Mouse (Mus musculus) induced T-regulatory cell, adult 2 months (primary cell): Measurements from ENCODE around the gene Arhgef10l.
"Not testable (repeated sequence)": the region's sequence is repeated elsewhere in the genome, so short reads cannot be mapped to it uniquely, and the experiment has no call there.

Source experiments
- DNase-seq: peaks from one replicate; pipeline ENCODE4 v3.0.0-alpha.2; 2012; ENCODE audit warnings: low read depth

The Arhgef10l gene

GRCm38 (mm10) chr4:140569394-140569793, 96.4 kb downstream of the Arhgef10l start:
- no peak for DNase-seq

DNA sequence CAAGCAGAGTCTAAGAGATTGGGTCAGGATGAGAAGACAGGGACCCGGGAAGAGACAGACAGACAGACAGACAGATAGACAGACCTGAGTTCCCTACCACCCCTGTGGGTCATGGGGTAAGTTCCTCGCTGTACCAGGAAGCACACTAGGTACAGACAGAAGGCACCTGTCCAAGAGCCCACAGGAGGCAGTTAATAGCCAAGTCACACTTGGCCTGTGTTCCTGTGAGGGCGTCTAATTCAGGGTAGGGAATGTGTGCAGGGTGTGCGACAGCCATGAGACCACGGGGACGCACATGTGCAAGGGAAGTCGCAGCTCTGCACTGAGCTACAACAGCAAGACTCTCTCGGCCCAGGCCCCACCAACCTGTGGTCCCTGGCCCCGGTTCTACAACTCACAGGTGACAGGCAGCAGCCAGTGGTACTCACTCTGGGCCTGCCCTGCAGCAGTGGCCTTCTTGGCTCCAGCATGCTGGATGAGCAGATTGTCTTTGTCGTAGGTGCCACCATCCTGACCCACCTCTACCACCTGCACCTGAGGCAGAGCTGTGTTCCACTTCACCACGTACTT, 97.8 kb downstream of the Arhgef10l start:
- no peak for DNase-seq

DNA sequence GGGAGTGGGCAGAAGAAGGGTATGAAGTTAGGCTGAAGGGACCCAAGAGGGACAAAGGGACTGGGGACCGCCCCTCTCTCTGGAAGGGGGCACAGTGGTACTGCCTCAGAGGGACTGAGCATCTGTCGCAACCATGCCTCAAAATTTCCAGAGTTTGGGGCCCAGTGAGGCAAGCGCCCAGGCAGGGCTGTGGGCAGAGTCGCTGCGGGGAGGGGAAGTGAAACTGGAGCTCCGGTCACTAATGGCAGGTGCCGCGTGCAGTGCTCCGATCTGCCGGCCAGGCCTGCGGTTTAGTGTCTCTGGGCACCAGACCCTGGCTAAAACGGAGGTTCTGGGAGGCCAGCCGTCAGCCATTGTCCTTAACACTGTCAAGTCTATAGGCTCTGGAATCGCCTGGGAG, 99.0 kb downstream of the Arhgef10l start:
- no peak for DNase-seq

DNA sequence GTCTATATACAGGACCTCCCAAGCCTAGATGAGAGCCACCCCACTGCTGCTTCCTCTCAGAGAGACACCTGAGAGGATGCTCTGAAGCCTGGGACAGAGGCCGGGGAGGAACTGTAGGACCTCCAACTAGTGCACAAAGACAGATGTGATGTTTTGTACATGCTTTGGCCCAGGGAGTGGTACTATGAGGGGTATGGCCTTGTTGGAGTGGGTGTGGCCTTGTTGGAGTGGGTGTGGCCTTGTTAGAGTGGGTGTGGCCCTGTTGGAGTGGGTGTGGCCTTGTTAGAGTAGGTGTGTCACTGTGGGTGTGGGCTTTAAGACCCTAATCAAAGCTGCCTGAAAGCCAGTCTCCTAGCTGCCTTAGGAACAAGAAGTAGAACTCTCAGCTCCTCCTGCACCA, 101.4 kb downstream of the Arhgef10l start:
- not testable (repeated sequence) for DNase-seq

DNA sequence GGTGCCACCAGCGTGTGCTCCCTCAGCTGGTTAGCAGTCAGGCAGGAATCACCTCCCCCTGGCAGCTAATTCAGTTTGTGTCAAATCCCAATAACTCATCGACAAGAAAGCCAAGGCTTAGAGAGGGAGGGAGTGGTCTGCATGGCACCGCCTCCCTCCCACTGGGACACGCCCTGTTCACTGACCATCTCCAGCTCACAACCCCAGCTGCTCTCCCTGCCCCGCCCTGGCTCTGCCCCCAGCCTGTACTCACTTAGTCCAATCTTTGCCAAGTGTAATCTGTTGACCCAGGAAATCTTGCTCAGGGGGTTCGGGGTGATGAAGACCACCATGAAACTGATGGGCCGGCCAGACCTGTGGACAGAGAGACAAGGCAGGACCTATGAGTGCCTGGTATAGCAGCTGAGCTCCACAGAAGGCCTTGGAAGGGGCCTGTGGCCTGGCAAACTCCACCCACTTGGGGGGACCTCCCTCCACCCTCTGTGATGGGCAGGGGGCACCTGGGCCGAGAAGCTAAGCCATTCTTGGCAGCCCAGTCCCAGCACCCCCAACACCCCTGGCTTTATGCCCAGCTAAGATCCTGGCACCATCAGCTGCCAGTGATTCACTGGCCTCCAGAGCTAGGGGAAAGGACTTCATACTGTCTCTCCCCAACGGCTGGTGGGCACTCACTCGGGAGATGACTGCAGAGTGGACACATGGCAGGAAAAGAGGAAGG, 103.2 kb downstream of the Arhgef10l start:
- DNase-seq = no peak

- no peak for DNase-seq
Measured at GRCm38 (mm10) chr4:140561744-140562143, 104.1 kb downstream of the Arhgef10l start.

DNA sequence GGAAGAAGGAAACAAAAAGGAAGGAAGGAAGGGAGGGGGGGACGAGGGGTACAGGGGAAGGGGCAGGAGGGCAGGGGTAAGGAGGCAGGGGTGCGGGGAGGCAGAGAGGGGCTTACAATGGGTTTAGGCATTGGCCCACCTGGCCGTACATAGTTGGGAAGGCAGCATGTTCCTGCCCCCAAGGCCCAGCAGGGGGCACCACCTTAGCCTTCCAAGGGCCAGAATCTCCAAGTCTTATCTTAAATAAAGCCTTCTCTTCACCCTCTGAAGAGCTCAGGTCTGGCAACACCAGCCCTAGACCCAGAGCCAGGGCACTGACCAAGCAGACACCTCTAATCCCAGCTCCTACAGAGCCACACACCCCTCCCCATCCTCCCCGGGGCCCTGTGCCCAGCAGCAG, 106.0 kb downstream of the Arhgef10l start:
- no peak for DNase-seq

- no peak for DNase-seq
Measured at GRCm38 (mm10) chr4:140558193-140558592, 107.6 kb downstream of the Arhgef10l start.

DNA sequence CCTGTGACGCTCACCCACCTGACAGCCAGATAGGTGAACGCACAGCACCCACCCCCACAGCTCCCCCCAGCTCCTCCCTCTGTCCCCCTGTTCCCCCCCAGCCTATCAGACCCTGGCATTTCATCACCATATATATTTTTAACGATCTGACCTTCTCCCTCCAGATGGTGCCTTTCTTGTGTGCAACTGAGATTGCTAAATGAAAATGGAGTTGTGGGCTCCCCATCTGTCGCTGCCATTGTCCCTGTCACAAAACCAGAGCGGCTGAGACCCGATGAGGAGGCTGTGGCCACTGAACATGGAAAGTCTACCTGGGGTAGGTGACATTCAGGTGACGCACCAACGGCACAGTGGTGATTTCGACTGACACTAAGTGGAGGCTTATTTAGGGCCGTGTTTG, 109.3 kb downstream of the Arhgef10l start:
- DNase-seq = no peak

DNA sequence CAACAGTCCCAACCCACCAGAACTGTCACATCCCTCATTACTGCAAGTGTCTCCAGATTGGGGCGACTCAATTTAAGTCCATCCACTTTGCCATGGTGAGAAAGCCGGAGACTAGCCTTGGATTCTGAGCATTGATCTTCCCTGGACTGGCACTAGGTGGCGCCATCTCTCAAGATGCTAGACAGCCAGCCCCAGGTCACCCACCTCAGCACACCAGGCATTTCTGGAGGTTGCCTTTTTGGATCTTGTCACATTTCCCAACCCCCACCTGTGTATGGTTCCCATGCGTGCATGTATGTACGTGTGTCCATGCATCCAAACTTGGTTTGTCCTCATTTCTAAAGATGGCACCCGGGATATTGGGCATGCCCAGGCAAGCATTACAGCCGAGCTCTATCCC, 110.5 kb downstream of the Arhgef10l start:
- peak; percentile 55 for DNase-seq

- no peak for DNase-seq
Measured at GRCm38 (mm10) chr4:140554552-140554951, 111.3 kb downstream of the Arhgef10l start.

DNA sequence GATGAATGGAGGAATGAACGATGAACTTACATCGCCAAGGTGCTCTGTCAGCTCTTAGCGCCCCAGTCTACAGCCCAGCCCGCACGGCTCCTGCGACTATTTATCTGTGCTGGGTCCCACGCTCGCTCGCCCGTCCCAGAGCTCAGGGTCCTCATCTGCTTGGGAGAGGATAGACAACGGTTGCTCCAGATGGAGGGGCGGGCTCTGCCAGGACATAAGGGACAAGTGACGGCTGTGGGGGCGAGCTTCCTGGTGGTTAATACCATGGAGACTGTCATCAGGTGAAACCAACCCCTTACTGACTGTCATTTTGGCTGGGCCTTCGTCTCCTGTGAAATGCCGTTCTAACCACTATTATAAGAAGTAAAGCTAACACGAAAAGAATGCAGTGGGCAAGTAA, 114.0 kb downstream of the Arhgef10l start:
- no peak for DNase-seq

DNA sequence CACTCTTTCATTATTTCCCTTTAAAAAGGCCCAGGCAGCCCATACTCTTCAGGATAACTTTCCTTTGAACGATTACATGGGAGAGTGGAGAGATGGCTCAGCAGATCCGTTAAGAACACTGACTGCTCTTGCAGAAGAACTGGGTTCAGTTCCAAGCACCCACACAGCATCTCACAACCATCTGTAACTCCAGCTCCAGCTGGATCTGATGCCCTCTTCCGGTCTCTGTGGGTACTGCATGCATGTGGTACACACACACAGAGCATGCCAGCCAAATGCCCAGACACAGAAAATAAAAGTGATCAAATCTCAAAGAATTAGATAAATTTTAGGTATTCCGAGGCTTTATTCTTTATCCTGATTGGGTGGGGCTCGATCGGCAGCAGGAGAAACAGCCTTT, 115.1 kb downstream of the Arhgef10l start:
- no peak for DNase-seq

- DNase-seq = no peak
Measured at GRCm38 (mm10) chr4:140549975-140550374, 115.8 kb downstream of the Arhgef10l start.

GRCm38 (mm10) chr4:140547488-140547887, 118.3 kb downstream of the Arhgef10l start:
- DNase-seq = peak; percentile 38

DNA sequence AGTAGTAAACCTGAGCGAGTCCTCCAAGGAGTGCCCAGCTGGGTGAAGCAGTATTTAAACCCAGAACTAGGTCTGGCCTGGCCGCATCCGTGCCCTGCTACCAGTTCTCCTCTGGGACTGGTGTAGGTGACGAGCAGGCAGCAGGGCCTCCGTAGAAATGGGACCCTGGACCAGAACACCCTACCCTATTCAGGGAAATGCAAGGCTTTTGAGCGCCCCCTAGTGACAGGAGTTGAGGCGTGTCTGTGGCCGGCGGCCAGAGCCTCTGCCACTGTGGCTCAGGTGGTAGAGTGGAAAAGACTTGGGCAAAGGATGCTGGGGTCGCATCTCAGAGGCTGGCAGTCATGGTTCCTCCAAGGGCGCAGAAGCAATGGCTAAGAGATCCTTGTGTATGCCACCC, 126.7 kb downstream of the Arhgef10l start:
- DNase-seq = peak; percentile 35

DNA sequence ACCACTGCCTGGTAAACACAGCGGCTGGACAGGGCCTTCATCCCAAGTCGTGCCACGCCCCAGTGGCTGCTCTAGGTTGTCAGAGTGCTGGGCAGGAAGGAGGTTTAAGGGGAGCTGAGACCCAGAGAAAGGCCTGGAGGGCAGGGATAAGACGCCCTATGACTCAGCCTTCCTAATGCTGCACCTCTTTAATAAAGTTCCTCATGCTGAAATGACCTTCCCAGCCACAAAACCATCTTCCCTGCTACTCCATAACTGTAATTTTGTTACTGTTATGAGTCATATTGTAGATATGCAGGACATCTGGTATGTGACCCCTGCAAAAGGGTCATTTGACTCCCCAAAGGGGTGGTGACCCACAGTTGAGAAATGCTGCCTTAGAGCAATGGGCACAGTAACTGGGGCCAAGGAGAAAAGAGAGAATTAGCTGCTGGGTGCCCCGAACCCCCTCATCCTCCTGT, 128.2 kb downstream of the Arhgef10l start:
- no peak for DNase-seq

GRCm38 (mm10) chr4:140535323-140535722, 130.5 kb downstream of the Arhgef10l start:
- DNase-seq = no peak

DNA sequence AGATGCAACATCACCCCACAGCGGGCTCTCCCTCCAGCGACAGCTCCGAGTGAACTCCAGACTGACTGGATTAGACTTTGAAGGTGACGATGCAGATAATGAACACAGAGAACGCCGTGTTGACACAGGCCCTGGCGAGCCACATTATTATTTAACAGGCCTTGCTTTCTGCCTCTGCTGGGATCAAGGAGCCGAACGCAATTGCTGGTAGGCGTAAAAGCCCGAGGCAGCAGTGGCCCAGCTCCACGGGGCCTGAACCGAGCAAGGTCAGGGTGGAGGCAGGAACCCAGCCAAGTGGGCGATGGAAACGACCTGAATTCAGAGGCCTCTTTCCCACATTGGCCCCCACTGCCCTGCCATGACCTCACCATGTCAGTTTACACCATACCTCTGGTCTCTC, 133.5 kb downstream of the Arhgef10l start:
- DNase-seq = no peak

DNA sequence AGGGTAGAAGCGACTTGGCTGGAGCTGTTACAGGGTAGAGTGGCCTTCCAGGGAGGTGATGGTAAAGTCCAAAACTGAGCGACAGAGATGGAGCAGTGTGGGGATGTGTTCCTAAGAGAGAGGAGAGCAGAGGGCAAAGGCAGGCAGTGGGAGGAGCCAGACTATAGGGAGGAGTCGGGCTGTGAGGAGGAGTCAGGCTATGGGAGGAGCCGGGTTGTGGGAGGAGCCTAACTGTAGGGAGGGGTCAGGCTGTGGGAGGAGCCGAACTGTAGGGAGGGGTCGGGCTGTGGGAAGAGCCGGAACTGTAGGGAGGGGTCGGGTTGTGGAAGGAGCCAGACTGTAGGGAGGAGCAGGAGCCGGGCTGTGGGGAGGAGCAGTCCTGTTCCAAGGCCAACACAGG, 134.8 kb downstream of the Arhgef10l start:
- no peak for DNase-seq

- DNase-seq = no peak
Measured at GRCm38 (mm10) chr4:140529735-140530134, 136.1 kb downstream of the Arhgef10l start.

- no peak for DNase-seq
Measured at GRCm38 (mm10) chr4:140528443-140528842, 137.4 kb downstream of the Arhgef10l start.

GRCm38 (mm10) chr4:140525674-140526177, 140.1 kb downstream of the Arhgef10l start:
- DNase-seq = no peak

DNA sequence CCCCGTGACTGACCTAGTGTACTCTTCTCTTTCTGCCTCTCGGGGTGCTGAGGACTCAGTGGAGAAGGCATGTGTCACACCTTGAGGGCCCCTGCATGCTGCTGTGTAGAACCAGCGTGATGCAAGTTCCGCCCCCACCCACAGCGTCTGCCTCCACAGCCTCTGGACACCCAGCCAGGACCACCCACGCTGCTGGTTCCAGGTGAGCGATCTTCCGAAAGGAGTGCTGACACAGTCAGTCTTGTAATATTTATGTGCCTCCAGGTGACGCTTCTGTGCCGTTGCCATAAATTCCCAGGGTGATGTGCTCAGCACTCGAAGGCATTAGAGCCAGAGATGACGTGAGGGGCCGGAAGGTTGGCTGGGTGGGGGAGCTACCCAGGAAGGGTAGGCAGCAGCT, 140.9 kb downstream of the Arhgef10l start:
- DNase-seq = no peak
